Mouse (Mus musculus) bone marrow macrophage, adult 2 months (primary cell): ENCODE measurements around the gene Gm10959. TPM values are rescaled to one million over a fixed set of nuclear protein-coding genes. Genes with fewer than 3 reads are reported as not detected.

ENCODE experiments used
- H3K27ac ChIP-seq: 2 replicates; pipeline ENCODE4 v1.5.1; 2012; ENCODE audit warnings: low read depth, low read length; ENCODE audit not compliant: insufficient read depth
- H3K4me1 ChIP-seq: 2 replicates; pipeline ENCODE4 v1.6.1; 2012; ENCODE audit warnings: low read length; ENCODE audit not compliant: control insufficient read depth, insufficient read depth
- H3K4me3 ChIP-seq: 2 replicates; pipeline ENCODE4 v1.5.1; 2012; ENCODE audit warnings: mild to moderate bottlenecking, low read length, moderate library complexity; ENCODE audit not compliant: insufficient read depth
- CTCF ChIP-seq: IDR thresholded peaks from 2 replicates; pipeline ENCODE4 v1.5.1; 2012; ENCODE audit warnings: low read depth, mild to moderate bottlenecking, low read length, moderate library complexity
- POLR2A ChIP-seq: IDR thresholded peaks from 2 replicates; pipeline ENCODE4 v1.6.1; 2012; ENCODE audit warnings: mild to moderate bottlenecking, low read depth, low read length, borderline replicate concordance
- polyA plus RNA-seq: library from polyadenylated mRNA; stranded (reverse); fragments of >200 nt; gene quantifications from 2 replicates; pipeline ENCODE4 v1.2.4, GENCODE M21; 2012; ENCODE audit not compliant: missing spikeins, insufficient read depth, insufficient read length

The Gm10959 gene
- polyA plus RNA-seq, 1 experiment: not detected

DNA sequence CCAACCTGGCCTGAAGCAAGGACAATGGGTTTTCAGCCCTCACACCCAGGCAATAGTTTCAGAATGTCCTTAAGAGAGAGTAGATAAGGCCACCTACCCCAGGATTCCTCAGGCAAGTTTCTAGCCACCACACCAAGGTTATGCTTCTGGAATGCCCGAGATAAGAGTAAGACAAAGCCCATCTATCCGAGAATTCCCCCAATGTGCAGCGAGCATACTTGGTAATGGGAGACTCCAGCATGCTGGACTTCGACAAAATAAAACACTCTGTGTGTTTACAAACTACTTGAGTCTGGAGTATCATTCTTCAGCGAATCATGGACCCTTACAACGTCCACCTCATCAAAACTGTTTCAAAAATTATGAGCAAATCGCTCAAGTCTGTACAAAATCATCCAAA lies 4.0 kb upstream of the Gm10959 start:
- Histone ChIP-seq H3K4me1 (peaks cover 7% of the 10 kb centered on the region; the same call in 1 of the 2 replicates), H3K4me3 (no peak overlapping the region), H3K27ac (no peak overlapping the region)
- TF ChIP-seq CTCF (no peak), POLR2A (no peak)

DNA sequence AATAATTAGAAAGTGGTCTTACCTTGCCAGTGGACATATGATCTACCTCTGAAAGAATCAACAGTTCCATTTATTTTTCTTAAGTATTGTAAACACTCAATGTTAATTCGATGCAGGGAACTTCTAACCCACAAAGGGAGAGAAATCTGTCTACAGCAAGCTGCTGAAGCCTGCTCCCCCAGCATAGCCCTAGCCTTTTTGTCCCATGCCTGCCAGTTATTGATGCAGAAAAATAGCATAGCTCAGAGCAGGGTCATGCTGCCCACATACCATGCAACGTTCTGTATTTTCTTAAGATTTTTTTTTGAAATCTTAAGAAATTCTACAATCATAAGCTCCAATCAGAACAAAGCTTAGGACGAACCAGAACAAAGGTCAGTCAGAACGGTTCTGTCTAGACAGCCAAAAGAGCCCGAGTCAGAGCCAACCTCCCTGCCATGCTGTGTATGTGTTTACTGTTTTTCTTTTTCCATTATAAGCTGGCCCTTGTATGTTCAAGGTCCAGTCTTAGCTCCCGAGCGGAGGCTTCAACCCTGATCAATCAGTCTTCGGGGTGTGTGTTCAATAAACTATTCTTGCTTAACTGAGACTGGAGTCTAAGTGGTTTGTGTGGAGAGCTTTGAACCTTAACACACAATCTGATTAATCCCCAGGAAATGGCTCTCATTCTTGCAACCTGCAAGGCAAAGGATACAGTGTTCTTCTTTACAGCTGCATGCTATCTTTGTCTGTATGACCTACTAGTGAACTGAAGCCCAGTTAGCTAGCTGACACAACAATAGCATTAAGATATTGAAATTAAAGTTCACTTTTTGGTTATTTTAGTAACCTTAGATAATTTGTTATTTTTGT lies 2.7 kb upstream of the Gm10959 start:
- peaks cover 7% of the 10 kb centered on the region; the same call in 1 of the 2 replicates for H3K4me1 ChIP-seq
- TF ChIP-seq POLR2A (no peak), CTCF (no peak)
- no peak overlapping the region for H3K27ac ChIP-seq
- no peak overlapping the region for H3K4me3 ChIP-seq

DNA sequence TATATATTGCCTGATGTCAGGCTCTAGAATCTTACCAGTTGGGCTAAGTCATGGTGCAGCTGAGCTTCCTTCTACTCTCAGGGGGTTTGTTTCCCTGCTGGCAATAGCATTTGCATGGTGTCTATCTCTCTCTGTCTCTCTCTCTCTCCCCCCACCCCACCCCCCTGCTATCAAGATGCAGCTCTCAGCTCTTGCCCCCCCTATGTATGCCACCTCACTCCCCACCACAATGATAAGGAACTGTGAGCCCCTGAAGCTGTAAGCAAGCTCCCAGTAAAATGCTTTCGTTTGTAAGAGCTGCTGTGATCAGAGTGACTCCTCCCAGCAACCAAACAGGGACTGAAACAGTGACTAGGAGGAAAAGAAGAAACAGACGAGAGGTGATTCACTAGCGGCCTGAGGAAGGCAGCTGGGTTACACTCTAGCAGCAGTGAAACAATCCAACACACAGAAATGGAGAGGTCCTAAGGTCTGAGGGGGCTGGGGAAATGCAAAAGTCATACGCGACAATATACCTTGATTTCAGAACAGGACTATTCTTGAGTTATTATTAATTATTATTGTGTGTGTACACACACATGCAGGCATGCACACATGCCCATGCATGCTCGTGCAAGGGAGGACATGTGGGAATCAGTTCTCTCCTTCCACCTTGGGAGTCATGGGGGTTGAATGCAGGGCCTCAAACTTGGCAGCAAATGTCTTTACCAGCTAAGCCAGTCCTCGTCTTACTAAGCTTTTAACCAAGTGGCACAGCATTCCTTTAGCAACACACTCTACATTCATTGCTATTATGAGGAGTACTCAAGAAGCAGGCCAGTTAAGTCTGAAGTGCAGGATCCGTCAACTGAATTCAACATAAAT lies 1.6 kb upstream of the Gm10959 start:
- H3K4me3 ChIP-seq: no peak overlapping the region
- H3K27ac ChIP-seq: no peak overlapping the region
- TF ChIP-seq CTCF (no peak), POLR2A (no peak)
- 0 out of 2 replicates have a peak, but pooled peaks cover 3% of the 10 kb centered on the region for H3K4me1 ChIP-seq

DNA sequence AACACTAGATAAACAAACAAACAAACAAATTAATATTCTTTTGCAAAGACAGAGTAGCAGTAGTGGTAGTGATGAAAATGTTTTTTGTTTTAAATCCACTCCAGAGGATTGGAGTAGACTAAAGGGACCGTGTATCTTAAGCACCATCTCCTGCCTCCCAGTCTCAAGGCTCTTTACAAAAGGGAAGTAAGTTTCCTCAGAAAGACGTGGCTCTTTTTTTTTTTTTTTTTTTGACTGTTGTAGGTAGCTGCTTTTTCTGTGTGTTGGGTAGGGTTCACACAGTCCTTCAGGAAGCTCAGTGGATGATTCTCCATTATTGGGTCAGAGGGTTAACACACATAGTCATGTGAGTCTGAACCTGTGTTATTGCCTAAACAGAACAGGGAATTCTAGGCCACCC lies 488 bp downstream of the Gm10959 start:
- H3K4me3 ChIP-seq: no peak overlapping the region
- H3K27ac ChIP-seq: no peak overlapping the region
- H3K4me1 ChIP-seq: 0 out of 2 replicates have a peak, but pooled peaks cover 3% of the 10 kb centered on the region
- no peak for TF ChIP-seq CTCF

DNA sequence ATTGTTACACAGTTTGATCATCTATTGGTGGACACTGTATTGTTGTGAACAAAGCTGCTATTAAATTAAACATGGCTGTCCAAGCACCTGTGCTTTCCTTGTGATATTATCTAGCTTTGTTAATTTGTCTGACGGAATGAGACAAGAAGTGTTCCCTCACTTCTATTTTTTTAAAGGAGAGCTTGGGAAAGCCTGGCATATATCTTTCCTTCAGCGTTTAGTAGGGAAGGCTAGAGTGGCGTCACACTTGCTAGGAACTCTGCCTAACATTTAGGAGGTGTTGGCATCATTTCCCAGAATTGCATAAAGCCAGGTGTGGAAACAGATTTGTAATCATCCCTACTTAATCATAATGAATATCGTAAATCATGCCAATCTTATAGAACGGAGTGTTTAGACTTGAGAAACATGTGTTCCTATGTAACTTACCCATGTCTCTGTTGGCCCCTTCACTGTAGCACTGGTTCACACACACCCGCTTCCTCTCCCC lies 2.9 kb downstream of the Gm10959 start:
- TF ChIP-seq CTCF (no peak), POLR2A (no peak)
- Histone ChIP-seq H3K4me1 (0 out of 2 replicates have a peak, but pooled peaks cover 3% of the 10 kb centered on the region), H3K4me3 (no peak overlapping the region), H3K27ac (no peak overlapping the region)

DNA sequence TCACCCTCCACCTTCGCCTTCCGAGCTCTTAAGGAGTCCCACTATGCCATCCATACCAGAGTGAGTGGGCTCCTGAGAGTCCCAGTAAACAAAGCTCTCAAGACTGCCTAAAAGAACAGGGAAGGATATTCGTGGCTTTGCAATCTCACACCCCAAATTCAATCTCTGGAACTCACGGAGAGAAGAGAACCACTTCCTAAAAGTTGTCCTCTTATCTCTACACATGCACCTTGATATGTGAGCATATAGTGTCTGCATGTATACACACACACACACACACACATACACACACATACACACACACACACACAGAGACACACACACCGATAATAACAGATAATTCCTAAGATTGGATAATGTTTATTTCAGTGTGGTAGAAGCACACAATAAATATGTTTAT lies 3.7 kb downstream of the Gm10959 start:
- Histone ChIP-seq H3K27ac (no peak overlapping the region), H3K4me3 (no peak overlapping the region), H3K4me1 (0 out of 2 replicates have a peak, but pooled peaks cover 3% of the 10 kb centered on the region)
- no peak for TF ChIP-seq CTCF
- TF ChIP-seq POLR2A: no peak

DNA sequence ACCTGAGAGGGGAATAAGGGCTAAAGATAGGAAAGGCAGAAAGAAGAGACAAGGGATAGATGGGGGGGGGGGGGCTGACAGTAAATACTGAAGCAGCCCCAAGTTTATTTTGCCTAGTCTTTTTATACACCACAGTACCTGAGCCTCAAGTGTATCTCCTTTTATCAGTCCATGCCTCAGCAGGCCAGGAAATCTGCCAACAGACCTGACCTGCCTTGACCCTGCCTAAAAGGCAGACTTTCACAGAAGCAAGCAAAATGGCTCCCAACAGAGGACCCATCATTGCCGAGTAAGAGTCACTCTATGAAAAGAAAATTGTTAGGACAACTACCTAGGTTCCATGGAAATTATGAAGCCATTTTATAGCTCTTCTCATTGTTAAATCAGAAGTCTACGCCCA lies 11.3 kb downstream of the Gm10959 start:
- TF ChIP-seq POLR2A: no peak
- TF ChIP-seq CTCF: no peak
- H3K27ac ChIP-seq: no peak overlapping the region
- no peaks in the 10 kb centered on the region for H3K4me1 ChIP-seq
- no peak overlapping the region for H3K4me3 ChIP-seq

DNA sequence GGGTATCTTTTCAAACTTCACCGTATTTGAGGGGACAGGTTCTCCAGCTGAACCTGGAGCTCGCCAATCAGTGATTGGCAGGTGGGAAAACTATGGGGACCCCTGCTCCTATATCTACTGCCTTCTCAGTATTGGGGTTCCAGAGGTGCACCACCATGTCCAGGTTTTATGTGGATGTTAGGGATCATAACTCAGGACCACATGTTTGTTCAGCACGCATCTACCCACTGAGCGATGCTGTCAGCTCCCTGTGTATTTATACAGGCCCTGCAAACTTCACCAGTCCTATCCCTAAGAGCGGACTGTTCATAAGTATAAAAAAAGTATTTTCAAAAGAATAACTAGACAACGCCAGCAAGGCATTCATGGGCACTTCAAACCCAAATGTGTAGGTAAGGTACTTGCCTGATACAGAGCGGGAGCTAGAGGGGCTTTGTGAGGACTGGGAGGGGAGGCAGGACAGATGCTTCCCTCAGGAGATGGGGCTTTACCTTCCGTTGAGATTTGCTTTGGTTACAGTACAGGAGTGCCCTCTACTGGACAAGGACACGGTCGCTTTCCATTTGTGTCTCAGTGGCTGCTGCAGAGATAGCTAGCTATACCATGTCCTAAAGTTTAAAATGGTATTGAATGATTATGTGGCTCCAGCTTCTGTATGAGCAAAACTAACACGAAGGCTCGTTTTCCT lies 15.3 kb downstream of the Gm10959 start:
- H3K4me1 ChIP-seq: no peaks in the 10 kb centered on the region
- H3K4me3 ChIP-seq: no peak overlapping the region
- TF ChIP-seq CTCF: peak; percentile 58; the same call in 1 of the 2 replicates
- TF ChIP-seq POLR2A: no peak
- no peak overlapping the region for H3K27ac ChIP-seq

DNA sequence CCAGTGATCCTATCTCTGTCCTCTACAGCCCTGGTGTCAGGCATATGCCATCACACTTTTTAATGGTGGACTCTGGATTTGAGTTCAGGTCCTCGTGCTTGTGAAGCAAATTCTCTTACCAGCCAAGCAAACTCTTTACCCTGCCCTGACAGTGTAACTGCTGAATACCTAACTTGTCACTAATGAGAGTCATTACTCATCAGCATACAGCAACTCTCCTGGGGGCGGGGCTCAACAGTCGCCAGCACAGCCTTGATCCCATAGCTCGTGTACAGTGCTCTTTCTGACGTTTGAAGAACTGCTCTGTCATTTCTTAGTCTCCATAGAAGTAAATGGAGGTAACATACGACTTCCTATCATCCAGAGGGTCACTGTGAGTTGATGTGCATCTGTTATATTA lies 20.9 kb downstream of the Gm10959 start:
- Histone ChIP-seq H3K27ac (no peak overlapping the region), H3K4me3 (no peak overlapping the region), H3K4me1 (no peaks in the 10 kb centered on the region)
- TF ChIP-seq POLR2A (no peak), CTCF (no peak)
